Mouse (Mus musculus) midbrain, embryonic 15.5 days (tissue): ENCODE results near the gene Dydc2. TPM values are rescaled to one million over a fixed set of nuclear protein-coding genes. Genes with fewer than 3 reads are reported as not detected.

Experiments used
- ATAC-seq: fragments of 200-750 bp; cut with Nextera tagmentation; replicated peaks from 2 replicates; pipeline ENCODE4 v1.8.0; 2017; ENCODE audit warnings: moderate TSS enrichment
- H3K27ac ChIP-seq: fragments of 300-500 bp; sonication (generic); 2 replicates; pipeline ENCODE4 v1.5.1; 2015; ENCODE audit warnings: mild to moderate bottlenecking, inconsistent platforms
- H3K27me3 ChIP-seq: fragments of 300-500 bp; sonication (generic); replicated peaks from 2 replicates; pipeline ENCODE4 v1.6.1; 2015; ENCODE audit warnings: inconsistent platforms
- H3K36me3 ChIP-seq: fragments of 300-500 bp; sonication (generic); replicated peaks from 2 replicates; pipeline ENCODE4 v1.6.1; 2015; ENCODE audit warnings: inconsistent platforms
- H3K4me1 ChIP-seq: fragments of 300-500 bp; sonication (generic); 2 replicates; pipeline ENCODE4 v1.6.1; 2015; ENCODE audit warnings: inconsistent platforms
- H3K4me2 ChIP-seq: fragments of 300-500 bp; sonication (generic); 2 replicates; pipeline ENCODE4 v1.6.1; 2015; ENCODE audit warnings: inconsistent platforms, mild to moderate bottlenecking, moderate library complexity
- H3K4me3 ChIP-seq: fragments of 300-500 bp; sonication (generic); 2 replicates; pipeline ENCODE4 v1.5.1; 2015; ENCODE audit warnings: mild to moderate bottlenecking, inconsistent platforms
- H3K9ac ChIP-seq: fragments of 300-500 bp; sonication (generic); 2 replicates; pipeline ENCODE4 v1.6.1; 2015; ENCODE audit warnings: mild to moderate bottlenecking, inconsistent platforms
- H3K9me3 ChIP-seq: fragments of 300-500 bp; sonication (generic); 2 replicates; pipeline ENCODE4 v1.6.1; 2016; ENCODE audit warnings: inconsistent platforms
- WGBS: fragments of 180-500 bp; shearing (Covaris S2); methylation state at CpG from one replicate; pipeline ENCODE4 v1.1.7; 2015; ENCODE audit warnings: mixed read lengths; 5-methylcytosine and 5-hydroxymethylcytosine counted together
- polyA plus RNA-seq: library from polyadenylated mRNA; unstranded; fragments of >200 nt; fragmentation: Nextera tagmentation; extraction: Ambion mirVana; gene quantifications from 2 replicates; pipeline ENCODE4 v1.2.1, GENCODE M21; 2015

Gene Dydc2
- 0.95 and 1.4 TPM in 2 replicates for polyA plus RNA-seq

GRCm38 (mm10) chr14:41069108-41069507 is at the start of gene Dydc2:
Dydc2 (minus strand) TSS chr14:41069208.
- no peak within 1 kb of the TSS for H3K27ac ChIP-seq
- H3K4me2 ChIP-seq: no peak within 1 kb of the TSS
- no peak within 1 kb of the TSS for H3K9ac ChIP-seq
- no peaks in the 10 kb centered on the region for H3K9me3 ChIP-seq
- H3K36me3 ChIP-seq: no peaks in the 10 kb centered on the region
- ATAC-seq: no peak
- H3K27me3 ChIP-seq: no peaks in the 10 kb centered on the region
- H3K4me3 ChIP-seq: no peak within 1 kb of the TSS
- peaks cover 6% of the 10 kb centered on the region; the same call in 1 of the 2 replicates for H3K4me1 ChIP-seq

GRCm38 (mm10) chr14:41116271-41116670 is 47.3 kb upstream of the Dydc2 start:
- WGBS: 84% methylated on average over 3 of the region's 3 CpGs

GRCm38 (mm10) chr14:41112944-41113343 is 43.9 kb upstream of the Dydc2 start:
- no peak overlapping the region for H3K27ac ChIP-seq
- H3K4me2 ChIP-seq: no peak overlapping the region
- no peak overlapping the region for H3K9ac ChIP-seq
- no peaks in the 10 kb centered on the region for H3K27me3 ChIP-seq
- H3K36me3 ChIP-seq: no peaks in the 10 kb centered on the region
- no peak for ATAC-seq
- no peaks in the 10 kb centered on the region for H3K4me1 ChIP-seq
- H3K9me3 ChIP-seq: no peaks in the 10 kb centered on the region
- no peak overlapping the region for H3K4me3 ChIP-seq
- WGBS: 82% methylated on average over 4 of the region's 4 CpGs

More at GRCm38 (mm10) chr14:41116271-41116670, 47.3 kb upstream of the Dydc2 start:
- no peak overlapping the region for H3K27ac ChIP-seq
- H3K4me1 ChIP-seq: no peaks in the 10 kb centered on the region
- no peaks in the 10 kb centered on the region for H3K9me3 ChIP-seq
- no peak overlapping the region for H3K9ac ChIP-seq
- no peaks in the 10 kb centered on the region for H3K36me3 ChIP-seq
- H3K27me3 ChIP-seq: no peaks in the 10 kb centered on the region
- H3K4me3 ChIP-seq: no peak overlapping the region
- ATAC-seq: no peak
- no peak overlapping the region for H3K4me2 ChIP-seq

DNA sequence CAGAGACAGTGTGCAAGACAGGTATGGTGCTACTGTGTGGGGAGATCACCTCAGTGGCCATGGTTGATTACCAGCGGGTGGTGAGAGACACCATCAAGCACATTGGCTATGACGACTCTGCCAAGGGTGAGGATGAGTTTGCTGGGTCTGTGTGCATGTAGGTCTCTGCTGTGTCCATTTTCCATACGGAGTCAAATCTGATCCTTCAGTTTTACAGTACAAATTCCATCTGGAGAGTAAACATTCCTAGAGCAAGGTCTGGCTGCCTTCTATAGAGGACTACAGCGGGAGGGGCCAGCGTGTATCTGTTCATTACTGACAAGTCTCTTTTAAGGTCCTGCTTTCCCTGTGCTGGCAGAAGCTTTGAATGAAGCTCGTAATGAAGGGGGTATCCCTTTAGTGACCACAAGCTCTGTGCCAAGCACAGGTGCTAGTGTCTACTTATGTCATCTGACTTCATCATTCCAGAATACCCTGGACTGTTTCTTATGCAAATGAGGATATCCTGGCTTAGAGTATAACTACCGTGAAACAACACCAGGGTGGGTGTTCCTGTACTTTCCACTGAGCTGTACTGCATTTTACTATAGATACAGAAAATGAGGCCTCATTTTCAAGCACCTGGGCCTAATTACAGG is 42.1 kb upstream of the Dydc2 start:
- Histone ChIP-seq H3K27me3 (no peaks in the 10 kb centered on the region), H3K4me3 (no peak overlapping the region), H3K4me2 (no peak overlapping the region), H3K36me3 (no peaks in the 10 kb centered on the region), H3K9ac (no peak overlapping the region), H3K9me3 (no peaks in the 10 kb centered on the region), H3K27ac (no peak overlapping the region), H3K4me1 (no peaks in the 10 kb centered on the region)
- 90% methylated on average over 7 of the region's 7 CpGs for WGBS
- no peak for ATAC-seq

- Histone ChIP-seq H3K27me3 (no peaks in the 10 kb centered on the region), H3K4me2 (no peak within 1 kb of the TSS), H3K27ac (no peak within 1 kb of the TSS), H3K4me1 (no peaks in the 10 kb centered on the region), H3K36me3 (no peaks in the 10 kb centered on the region), H3K4me3 (no peak within 1 kb of the TSS), H3K9me3 (no peaks in the 10 kb centered on the region), H3K9ac (no peak within 1 kb of the TSS)
- no peak for ATAC-seq
- 72% methylated on average over 10 of the region's 10 CpGs for WGBS
Measured at GRCm38 (mm10) chr14:41104853-41105444, 35.9 kb upstream of the Dydc2 start, which contains the start of gene Mat1a. Mat1a (plus strand) TSS chr14:41105035.

GRCm38 (mm10) chr14:41102269-41102668 is 33.3 kb upstream of the Dydc2 start:
- Histone ChIP-seq H3K9me3 (no peaks in the 10 kb centered on the region), H3K4me1 (no peaks in the 10 kb centered on the region), H3K36me3 (no peaks in the 10 kb centered on the region), H3K27ac (no peak overlapping the region), H3K9ac (no peak overlapping the region), H3K27me3 (no peaks in the 10 kb centered on the region), H3K4me2 (no peak overlapping the region), H3K4me3 (no peak overlapping the region)
- 75% methylated on average over 2 of the region's 2 CpGs for WGBS
- ATAC-seq: no peak

- Histone ChIP-seq H3K4me2 (no peak overlapping the region), H3K27ac (no peak overlapping the region), H3K36me3 (no peaks in the 10 kb centered on the region), H3K9ac (no peak overlapping the region), H3K27me3 (no peaks in the 10 kb centered on the region), H3K4me1 (no peaks in the 10 kb centered on the region), H3K9me3 (no peaks in the 10 kb centered on the region), H3K4me3 (no peak overlapping the region)
- WGBS: 89% methylated on average over 5 of the region's 5 CpGs
- ATAC-seq: no peak
Measured at GRCm38 (mm10) chr14:41101242-41101641, 32.2 kb upstream of the Dydc2 start.

- Histone ChIP-seq H3K9ac (no peak overlapping the region), H3K4me3 (no peak overlapping the region), H3K9me3 (no peaks in the 10 kb centered on the region), H3K27me3 (no peaks in the 10 kb centered on the region), H3K27ac (no peak overlapping the region), H3K4me1 (no peaks in the 10 kb centered on the region), H3K4me2 (no peak overlapping the region), H3K36me3 (no peaks in the 10 kb centered on the region)
- 91% methylated on average over 3 of the region's 3 CpGs for WGBS
- ATAC-seq: no peak
Measured at GRCm38 (mm10) chr14:41100712-41101111, 31.7 kb upstream of the Dydc2 start.

DNA sequence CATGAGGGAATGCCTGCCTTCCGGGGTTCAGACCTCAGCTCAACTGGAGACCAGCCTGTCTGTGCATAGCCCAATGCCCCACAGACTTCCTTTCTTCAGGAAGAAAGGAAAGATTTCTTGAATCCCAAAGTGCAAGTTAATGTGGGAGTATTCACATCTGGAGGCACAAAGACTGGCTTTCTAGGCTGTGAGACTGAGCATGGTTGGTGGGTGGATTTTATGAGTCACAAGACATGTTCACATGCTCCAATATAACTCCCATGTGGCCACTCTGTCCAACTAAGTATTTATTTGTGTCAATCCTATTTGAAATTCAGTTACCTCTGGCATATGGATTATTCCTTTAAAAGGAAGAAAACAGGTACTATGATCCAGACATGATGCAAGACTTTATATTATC is 29.7 kb upstream of the Dydc2 start:
- no peaks in the 10 kb centered on the region for H3K27me3 ChIP-seq

GRCm38 (mm10) chr14:41096296-41096860 is 27.4 kb upstream of the Dydc2 start:
- no peaks in the 10 kb centered on the region for H3K36me3 ChIP-seq
- H3K4me3 ChIP-seq: no peak overlapping the region
- no peak for ATAC-seq
- WGBS: 87% methylated on average over 3 of the region's 3 CpGs
- H3K9me3 ChIP-seq: no peaks in the 10 kb centered on the region
- H3K27ac ChIP-seq: no peak overlapping the region
- H3K9ac ChIP-seq: no peak overlapping the region
- no peak overlapping the region for H3K4me2 ChIP-seq
- H3K27me3 ChIP-seq: no peaks in the 10 kb centered on the region
- H3K4me1 ChIP-seq: no peaks in the 10 kb centered on the region

More for the DNA sequence above, 29.7 kb upstream of the Dydc2 start:
- Histone ChIP-seq H3K36me3 (no peaks in the 10 kb centered on the region), H3K4me2 (no peak overlapping the region), H3K9me3 (no peaks in the 10 kb centered on the region), H3K4me3 (no peak overlapping the region), H3K9ac (no peak overlapping the region), H3K4me1 (no peaks in the 10 kb centered on the region), H3K27ac (no peak overlapping the region)
- ATAC-seq: no peak
- WGBS: 68% methylated on average over 1 of the region's 1 CpGs

DNA sequence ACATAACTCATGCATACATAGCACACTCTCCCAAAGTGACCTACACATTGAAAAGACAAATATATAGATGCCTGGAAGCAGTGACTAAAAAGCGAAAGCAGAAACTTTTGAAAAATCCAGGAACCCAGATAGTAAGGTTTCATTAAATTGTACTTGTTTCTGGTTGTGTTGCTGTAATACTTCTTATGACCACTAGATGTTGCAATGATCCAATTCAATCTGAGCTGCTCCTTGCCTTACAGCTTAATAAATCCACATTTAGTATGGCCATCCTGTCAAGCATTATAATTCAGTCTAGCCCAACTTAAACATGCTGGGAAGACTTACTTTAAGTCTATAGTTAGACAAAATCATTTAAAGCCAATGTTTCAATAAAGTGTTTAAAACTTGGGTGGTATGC is 25.1 kb upstream of the Dydc2 start:
- no peak overlapping the region for H3K4me2 ChIP-seq
- H3K27ac ChIP-seq: no peak overlapping the region
- H3K36me3 ChIP-seq: no peaks in the 10 kb centered on the region
- H3K27me3 ChIP-seq: no peaks in the 10 kb centered on the region
- no peak overlapping the region for H3K4me3 ChIP-seq
- H3K4me1 ChIP-seq: no peaks in the 10 kb centered on the region
- H3K9ac ChIP-seq: no peak overlapping the region
- 57% methylated on average over 1 of the region's 1 CpGs for WGBS
- no peaks in the 10 kb centered on the region for H3K9me3 ChIP-seq
- no peak for ATAC-seq

DNA sequence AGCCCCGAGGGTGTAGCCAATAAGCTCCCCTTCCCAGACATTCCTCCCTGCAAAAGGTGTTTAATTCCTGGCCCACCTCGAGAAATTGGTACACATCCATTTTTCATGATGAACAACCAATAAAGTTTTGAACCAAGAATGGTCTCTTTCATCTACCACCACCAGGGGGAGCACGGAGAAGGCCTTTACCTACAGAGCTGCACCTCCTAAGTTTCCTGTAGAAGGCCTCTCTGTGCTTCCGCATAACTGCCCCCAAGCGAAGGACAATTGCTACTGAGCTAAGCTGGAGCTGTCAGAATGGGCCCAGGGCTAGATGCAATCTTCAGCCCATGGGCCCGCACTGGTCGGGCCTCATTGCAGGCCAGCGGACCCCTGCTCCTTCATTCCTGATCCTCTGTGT is 21.8 kb upstream of the Dydc2 start:
- ATAC-seq: no peak
- 47% methylated on average over 8 of the region's 8 CpGs for WGBS
- no peaks in the 10 kb centered on the region for H3K9me3 ChIP-seq
- no peaks in the 10 kb centered on the region for H3K36me3 ChIP-seq
- H3K9ac ChIP-seq: no peak overlapping the region
- no peaks in the 10 kb centered on the region for H3K4me1 ChIP-seq
- no peaks in the 10 kb centered on the region for H3K27me3 ChIP-seq
- H3K4me2 ChIP-seq: no peak overlapping the region
- no peak overlapping the region for H3K4me3 ChIP-seq
- no peak overlapping the region for H3K27ac ChIP-seq

DNA sequence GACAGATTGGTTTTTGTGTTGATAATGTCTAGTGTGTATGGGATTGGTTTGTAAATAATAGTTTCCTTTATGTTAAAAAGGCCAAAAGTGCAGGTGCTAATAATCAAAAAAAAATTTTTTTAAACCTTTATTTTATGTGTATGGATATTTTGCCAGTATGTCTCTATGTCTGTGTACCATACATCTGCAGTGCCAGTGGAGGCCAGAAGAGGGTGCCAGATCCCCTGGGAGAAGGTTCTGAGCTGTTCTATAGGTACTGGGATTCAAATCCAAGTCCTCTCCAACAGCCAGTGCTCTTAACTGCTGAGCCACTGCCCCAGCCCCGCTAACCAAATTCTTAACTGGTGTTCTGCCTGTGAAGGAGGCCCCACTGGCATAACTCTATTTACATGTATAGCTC is 18.5 kb upstream of the Dydc2 start:
- H3K9ac ChIP-seq: no peak overlapping the region
- H3K27ac ChIP-seq: no peak overlapping the region
- H3K4me3 ChIP-seq: no peak overlapping the region
- no peaks in the 10 kb centered on the region for H3K9me3 ChIP-seq
- no peak for ATAC-seq
- H3K27me3 ChIP-seq: no peaks in the 10 kb centered on the region
- no peaks in the 10 kb centered on the region for H3K4me1 ChIP-seq
- 89% methylated on average over 1 of the region's 1 CpGs for WGBS
- no peaks in the 10 kb centered on the region for H3K36me3 ChIP-seq
- H3K4me2 ChIP-seq: no peak overlapping the region
